Mouse (Mus musculus): ENCODE results near the gene Cpt1a.
A peak's percentile ranks its signal among the peaks of the same experiment; 100 is the strongest.

The Cpt1a gene

GRCm38 (mm10) chr19:3365089-3365488 lies 43.0 kb downstream of the Cpt1a start:
- no peak for DNase-seq (ENCODE audit: low read depth, low spot score)

- no peak for DNase-seq (ENCODE audit: low read depth, low spot score)
Observed at GRCm38 (mm10) chr19:3368276-3368675, 46.1 kb downstream of the Cpt1a start.

GRCm38 (mm10) chr19:3373380-3373779 lies 51.2 kb downstream of the Cpt1a start:
- no peak for DNase-seq (ENCODE audit: low read depth, low spot score)

GRCm38 (mm10) chr19:3374028-3374427 lies 51.9 kb downstream of the Cpt1a start:
- DNase-seq (ENCODE audit: low read depth, low spot score) = no peak

- no peak for DNase-seq (ENCODE audit: low read depth, low spot score)
Observed at GRCm38 (mm10) chr19:3375945-3376495, 53.9 kb downstream of the Cpt1a start.

GRCm38 (mm10) chr19:3376966-3377715 lies 55.0 kb downstream of the Cpt1a start:
- DNase-seq (ENCODE audit: low read depth, low spot score) = no peak

GRCm38 (mm10) chr19:3378614-3379013 lies 56.5 kb downstream of the Cpt1a start:
- DNase-seq (ENCODE audit: low read depth, low spot score) = no peak

- DNase-seq (ENCODE audit: low read depth, low spot score) = no peak
Observed at GRCm38 (mm10) chr19:3388061-3388460, 65.9 kb downstream of the Cpt1a start.

- DNase-seq (ENCODE audit: low read depth, low spot score) = peak; percentile 73
Observed at GRCm38 (mm10) chr19:3388629-3389057, 66.5 kb downstream of the Cpt1a start, which contains the start of gene Tesmin. Tesmin (plus strand) TSS chr19:3388857.

- DNase-seq (ENCODE audit: low read depth, low spot score) = peak; percentile 77
Observed at GRCm38 (mm10) chr19:3389089-3389488, 67.0 kb downstream of the Cpt1a start.

GRCm38 (mm10) chr19:3392384-3392783 lies 70.2 kb downstream of the Cpt1a start:
- no peak for DNase-seq (ENCODE audit: low read depth, low spot score)

GRCm38 (mm10) chr19:3394216-3394615 lies 72.1 kb downstream of the Cpt1a start:
- DNase-seq (ENCODE audit: low read depth, low spot score) = no peak

- DNase-seq (ENCODE audit: low read depth, low spot score) = no peak
Observed at GRCm38 (mm10) chr19:3400057-3400456, 77.9 kb downstream of the Cpt1a start.

- DNase-seq (ENCODE audit: low read depth, low spot score) = no peak
Observed at GRCm38 (mm10) chr19:3401504-3401903, 79.4 kb downstream of the Cpt1a start.

- no peak for DNase-seq (ENCODE audit: low read depth, low spot score)
Observed at GRCm38 (mm10) chr19:3401943-3402342, 79.8 kb downstream of the Cpt1a start.

- no peak for DNase-seq (ENCODE audit: low read depth, low spot score)
Observed at GRCm38 (mm10) chr19:3402390-3402789, 80.3 kb downstream of the Cpt1a start.

GRCm38 (mm10) chr19:3404030-3404429 lies 81.9 kb downstream of the Cpt1a start:
- no peak for DNase-seq (ENCODE audit: low read depth, low spot score)

GRCm38 (mm10) chr19:3405531-3406281 lies 83.6 kb downstream of the Cpt1a start:
- no peak for DNase-seq (ENCODE audit: low read depth, low spot score)

GRCm38 (mm10) chr19:3414268-3414733 lies 92.2 kb downstream of the Cpt1a start, which contains the start of gene Gal:
Gal (minus strand) TSS chr19:3414544.
- DNase-seq (ENCODE audit: low read depth, low spot score) = peak; percentile 18

GRCm38 (mm10) chr19:3419251-3419650 lies 97.1 kb downstream of the Cpt1a start:
- DNase-seq (ENCODE audit: low read depth, low spot score) = no peak

GRCm38 (mm10) chr19:3422488-3422887 lies 100.4 kb downstream of the Cpt1a start:
- no peak for DNase-seq (ENCODE audit: low read depth, low spot score)

- DNase-seq (ENCODE audit: low read depth, low spot score) = no peak
Observed at GRCm38 (mm10) chr19:3422981-3423380, 100.8 kb downstream of the Cpt1a start.

Data from forelimb bud, embryonic 11.5 days (tissue).